Mouse (Mus musculus) liver, postnatal 0 days (tissue): ENCODE data around the gene Tmem205.

ENCODE experiments used
- CTCF ChIP-seq: sonication (generic); IDR thresholded peaks from 2 replicates; pipeline ENCODE4 v1.5.1; 2016; ENCODE audit warnings: antibody characterized with exemption, low read depth
- EP300 ChIP-seq: IDR thresholded peaks from 2 replicates; pipeline ENCODE4 v1.6.1; 2016; ENCODE audit warnings: antibody characterized with exemption, low read depth, mild to moderate bottlenecking

GRCm38 (mm10) chr9:21904031-21904430 lies 23.3 kb downstream of the Tmem205 start:
- TF ChIP-seq CTCF (no peak), EP300 (no peak)
